Mouse (Mus musculus) embryonic stem cell, embryonic (primary cell): Measurements from ENCODE around the gene Arel1.

Source experiments
- CTCF ChIA-PET, 4 experiments: fragments of 300-600 bp in 2 of 4; fragments of 350-600 bp in 2 of 4; sonication (Branson Sonifier 250); formaldehyde crosslinking; loops; one replicate each; lab custom pipeline; 2022; ENCODE audit warnings: inconsistent platforms in 2 of 4; lab: Charles Lee
- POLR2A ChIA-PET, 4 experiments: fragments of 300-600 bp in 2 of 4; fragments of 350-600 bp in 2 of 4; sonication (Branson Sonifier 250); formaldehyde crosslinking; loops; one replicate each; lab custom pipeline; 2022; ENCODE audit warnings: antibody characterized with exemption in 4 of 4, inconsistent platforms in 1 of 4; lab: Charles Lee

Gene Arel1

DNA sequence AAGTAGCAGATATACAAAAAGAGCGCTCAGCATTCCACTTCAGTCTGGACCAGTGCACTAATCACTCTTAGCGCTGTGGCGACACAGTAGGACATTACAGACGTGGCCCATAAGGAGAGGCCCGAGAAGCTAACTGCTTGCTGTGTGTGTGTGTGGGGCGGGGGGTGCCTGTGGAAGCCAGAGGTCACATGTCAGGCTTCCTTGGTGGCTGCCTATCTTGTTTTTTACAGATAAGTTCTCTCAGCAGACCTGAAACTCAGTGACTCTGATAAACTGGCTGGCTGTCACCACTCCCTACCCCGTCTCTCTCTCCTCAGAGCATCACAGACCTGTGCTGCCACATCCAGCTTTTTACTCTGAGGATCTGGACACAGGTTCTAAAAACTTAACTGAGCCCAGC, 8.1 kb downstream of the Arel1 start:
- POLR2A ChIA-PET, result interaction anchor here in 2 of 4 experiments (1.3 to 2.0 kb wide), 5 partner anchors 8 to 21 kb away, joined by 3 to 5 read pairs (median 4); partner anchors contain the start of genes Arel1 (in 1 of the 2) and Fcf1 (in 1 of the 2)
- CTCF ChIA-PET, result interaction anchor here in 1 of 4 experiments (1.2 kb wide), 1 partner anchor 130 kb away, joined by 3 read pairs; no protein-coding TSS in a partner anchor

DNA sequence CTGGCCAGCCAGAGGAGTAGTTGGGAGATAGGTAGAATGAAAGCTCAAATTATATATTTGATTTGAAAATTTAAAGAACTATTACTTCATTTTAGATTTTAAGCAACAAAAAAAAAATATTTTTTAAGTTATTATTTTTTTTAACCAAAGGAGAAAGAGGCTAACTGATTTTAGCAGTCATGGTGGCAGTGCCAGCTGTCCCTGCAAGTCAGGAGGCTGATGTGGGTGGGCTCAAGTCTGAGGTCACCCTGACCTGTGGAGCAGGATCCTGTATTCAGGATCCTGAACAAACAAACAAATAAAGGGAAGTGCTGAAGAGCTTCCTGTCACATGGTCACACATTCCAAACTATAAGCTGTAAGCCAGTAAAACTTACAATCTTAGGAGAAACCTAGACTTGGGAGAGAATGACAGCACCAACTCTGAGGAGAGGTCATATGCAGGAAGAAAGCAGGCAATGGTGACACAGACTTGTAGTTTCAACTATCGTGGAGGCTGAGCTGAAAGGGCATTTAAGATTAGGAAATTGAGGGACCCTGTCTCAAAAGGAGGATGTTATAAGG, 11.8 kb downstream of the Arel1 start:
- ChIA-PET POLR2A (interaction anchor here in 2 of 4 experiments (0.8 to 2.4 kb wide), 3 partner anchors 9 to 231 kb away, joined by 3 to 6 read pairs (median 3); partner anchors contain the start of genes Arel1 (in 1 of the 2) and Fcf1 (in 1 of the 2)), CTCF (interaction anchor here in 2 of 4 experiments (0.5 to 1.3 kb wide), 5 partner anchors 12 to 112 kb away, joined by 3 to 5 read pairs (median 3); partner anchors contain the start of genes Arel1 (in 1 of the 2), Fcf1 (in 1 of the 2), Ltbp2 (in 1 of the 2) and Ylpm1 (in 1 of the 2))

DNA sequence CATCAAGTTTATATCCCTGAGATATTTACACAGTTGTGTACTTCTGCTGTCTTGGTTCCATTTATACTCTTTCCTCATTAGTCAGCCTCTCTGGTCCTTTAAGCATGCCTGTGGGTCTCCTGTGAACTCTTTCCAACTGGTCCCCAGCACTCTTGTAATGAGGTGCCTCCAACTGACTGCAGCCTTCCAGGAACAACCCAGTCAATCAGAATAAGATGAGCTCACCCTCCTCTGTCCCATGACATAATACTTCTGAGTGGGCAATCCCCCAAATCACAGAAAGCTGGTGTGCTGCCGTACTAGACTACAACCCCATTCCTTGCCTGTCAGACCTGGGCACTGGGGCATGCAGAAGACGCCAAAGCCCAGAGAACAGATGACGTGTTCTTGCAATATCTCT, 14.4 kb downstream of the Arel1 start:
- ChIA-PET CTCF (no interaction called here), POLR2A (interaction anchor here in 3 of 4 experiments (0.7 to 1.6 kb wide), 7 partner anchors 9 to 583 kb away, joined by 3 to 5 read pairs (median 3); partner anchors contain the start of genes Arel1 (in 2 of the 3) and Fcf1 (in 2 of the 3))

DNA sequence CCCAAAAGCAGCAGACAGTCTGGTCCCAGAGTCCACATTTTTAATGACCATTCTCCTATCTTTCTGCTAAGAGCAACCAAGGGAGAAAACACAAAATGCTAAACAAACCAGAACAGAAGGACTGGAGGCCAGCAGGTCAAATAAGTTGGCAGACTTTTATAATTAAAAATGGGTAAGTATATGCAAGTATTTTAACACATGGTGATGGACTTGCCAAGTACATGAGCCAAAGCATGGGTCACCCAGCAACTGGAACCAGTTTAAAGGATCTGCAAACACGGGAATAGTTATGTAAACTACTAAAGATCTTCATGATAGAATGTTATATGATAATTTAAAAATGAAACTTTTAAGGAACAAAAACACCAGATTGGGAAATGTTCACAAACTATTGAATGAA, 18.3 kb downstream of the Arel1 start:
- ChIA-PET CTCF (no interaction called here), POLR2A (interaction anchor here in 2 of 4 experiments (0.8 to 1.5 kb wide), 5 partner anchors 9 to 18 kb away, joined by 3 to 5 read pairs (median 4); partner anchors contain the start of genes Arel1 (in 2 of the 2) and Fcf1 (in 2 of the 2))

DNA sequence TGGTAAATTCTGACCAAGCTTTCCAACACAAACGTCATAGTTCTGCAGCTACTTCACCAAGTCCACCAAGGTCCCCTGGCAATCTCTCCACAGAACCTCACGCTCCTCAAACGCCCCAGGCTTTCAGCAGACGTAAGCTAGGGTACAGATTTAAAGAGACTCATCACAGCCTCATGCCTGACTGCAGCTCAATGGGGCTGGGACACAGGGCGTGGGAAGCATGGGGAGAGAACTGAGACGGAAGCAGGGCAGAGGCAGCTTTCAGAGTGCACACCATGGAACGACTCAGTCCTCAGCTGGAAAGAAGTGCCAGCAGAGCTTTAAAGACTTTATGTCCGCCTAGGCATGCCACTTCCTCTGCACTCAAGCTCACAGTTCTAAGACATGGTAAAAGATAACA, 19.2 kb downstream of the Arel1 start:
- ChIA-PET CTCF (no interaction called here), POLR2A (interaction anchor here in 3 of 4 experiments (0.6 to 1.5 kb wide), 6 partner anchors 9 to 178 kb away, joined by 3 to 5 read pairs (median 4); partner anchors contain the start of genes Arel1 (in 2 of the 3), Fcf1 (in 2 of the 3), Isca2 (in 1 of the 3) and Npc2 (in 1 of the 3))

DNA sequence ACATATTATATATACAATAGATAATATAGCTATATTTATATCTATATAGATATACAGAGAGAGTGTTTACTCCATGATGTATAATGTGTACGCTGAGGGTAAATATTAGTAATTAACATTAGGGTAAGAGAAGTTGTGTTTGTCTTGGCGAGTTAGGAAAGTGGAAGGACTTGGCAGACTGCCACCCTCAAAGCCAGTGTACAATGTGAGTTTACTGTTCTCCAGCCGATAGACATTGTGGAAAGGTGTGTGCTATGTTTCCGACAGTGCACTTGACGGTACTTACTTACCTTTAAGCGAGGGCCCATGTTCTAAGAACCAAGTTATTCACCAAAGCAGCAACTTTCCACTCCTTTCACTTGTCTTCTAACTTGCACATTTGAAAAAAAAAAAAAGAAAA, 19.9 kb downstream of the Arel1 start:
- POLR2A ChIA-PET, result interaction anchor here in 2 of 4 experiments (0.6 to 1.5 kb wide), 4 partner anchors 9 to 177 kb away, joined by 3 to 4 read pairs (median 4); partner anchors contain the start of genes Arel1 (in 1 of the 2), Fcf1 (in 1 of the 2), Isca2 (in 1 of the 2) and Npc2 (in 1 of the 2)

DNA sequence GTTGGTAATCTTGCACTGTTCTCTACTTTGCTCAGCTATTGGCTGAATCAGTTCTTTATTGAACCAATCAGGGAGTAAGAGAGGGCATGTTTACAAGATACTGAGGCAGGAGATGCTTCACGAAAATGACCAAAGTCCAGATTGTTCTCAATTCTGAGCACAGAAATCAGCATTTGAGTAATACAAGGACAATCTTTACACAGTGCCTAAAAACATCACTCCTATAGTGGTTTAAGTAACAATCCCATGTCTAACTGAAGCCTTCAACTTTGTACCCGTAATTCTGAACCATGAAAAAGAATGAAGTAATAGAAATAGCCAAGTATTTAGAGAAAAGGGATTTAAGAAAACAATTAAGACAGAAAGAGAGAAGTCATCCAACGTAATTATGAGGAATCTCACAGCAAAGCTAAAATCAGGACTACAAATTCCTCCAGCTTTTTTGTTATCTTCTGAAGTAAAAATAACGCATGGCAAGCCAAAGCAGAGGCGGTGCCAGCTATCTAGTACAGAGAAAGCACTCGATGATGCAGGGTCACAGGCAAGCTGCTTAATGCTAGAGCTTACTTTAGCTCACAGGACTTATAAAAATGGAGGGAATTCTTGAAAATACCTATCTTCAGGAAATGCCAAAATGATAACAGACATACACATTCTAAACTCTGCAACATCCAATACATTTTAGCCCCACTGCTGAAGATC, 22.0 kb downstream of the Arel1 start:
- POLR2A ChIA-PET, result interaction anchor here in 2 of 4 experiments (1.0 to 1.6 kb wide), 3 partner anchors 12 to 36 kb away, joined by 3 to 4 read pairs (median 4); partner anchors contain the start of genes Arel1 (in 1 of the 2) and Fcf1 (in 1 of the 2)
- CTCF ChIA-PET, result no interaction called here

More for the DNA sequence above, 19.9 kb downstream of the Arel1 start:
- CTCF ChIA-PET, result no interaction called here

DNA sequence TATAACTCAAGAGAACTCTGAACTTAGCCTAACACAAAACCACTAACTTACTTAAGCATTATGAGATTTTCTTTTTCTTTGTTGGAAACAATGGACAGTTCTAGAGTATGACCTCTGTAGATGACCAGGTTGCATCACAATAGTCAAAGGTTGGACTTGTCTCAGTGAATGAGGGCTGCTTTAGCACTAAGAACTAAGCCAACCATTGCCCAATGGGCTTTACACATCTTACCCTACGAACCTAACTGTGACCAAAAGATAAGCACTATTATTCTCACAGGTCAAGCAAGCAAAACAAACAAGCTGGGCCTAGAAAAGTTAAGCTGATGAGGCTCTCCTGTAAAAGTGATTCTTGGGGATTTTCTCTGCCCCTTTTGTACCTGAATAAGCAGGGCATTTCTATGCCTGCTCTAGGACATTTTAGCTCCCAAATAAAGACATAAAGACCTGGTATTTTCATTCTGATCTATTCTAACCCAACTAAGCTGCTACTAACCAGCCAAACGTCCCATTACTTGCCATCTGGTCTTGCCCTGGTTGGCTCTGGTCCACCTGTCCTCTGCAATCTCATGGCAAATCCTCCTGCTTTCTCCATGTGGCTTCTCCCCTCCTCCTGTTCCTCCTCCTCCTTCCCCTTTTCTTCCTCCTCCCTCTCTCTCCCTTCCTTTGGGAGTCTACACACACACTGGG, 22.7 kb downstream of the Arel1 start:
- ChIA-PET POLR2A (interaction anchor here in 1 of 4 experiments (1.0 to 1.4 kb wide), 2 partner anchors 8 to 37 kb away, joined by 3 read pairs; no protein-coding TSS in a partner anchor), CTCF (no interaction called here)

DNA sequence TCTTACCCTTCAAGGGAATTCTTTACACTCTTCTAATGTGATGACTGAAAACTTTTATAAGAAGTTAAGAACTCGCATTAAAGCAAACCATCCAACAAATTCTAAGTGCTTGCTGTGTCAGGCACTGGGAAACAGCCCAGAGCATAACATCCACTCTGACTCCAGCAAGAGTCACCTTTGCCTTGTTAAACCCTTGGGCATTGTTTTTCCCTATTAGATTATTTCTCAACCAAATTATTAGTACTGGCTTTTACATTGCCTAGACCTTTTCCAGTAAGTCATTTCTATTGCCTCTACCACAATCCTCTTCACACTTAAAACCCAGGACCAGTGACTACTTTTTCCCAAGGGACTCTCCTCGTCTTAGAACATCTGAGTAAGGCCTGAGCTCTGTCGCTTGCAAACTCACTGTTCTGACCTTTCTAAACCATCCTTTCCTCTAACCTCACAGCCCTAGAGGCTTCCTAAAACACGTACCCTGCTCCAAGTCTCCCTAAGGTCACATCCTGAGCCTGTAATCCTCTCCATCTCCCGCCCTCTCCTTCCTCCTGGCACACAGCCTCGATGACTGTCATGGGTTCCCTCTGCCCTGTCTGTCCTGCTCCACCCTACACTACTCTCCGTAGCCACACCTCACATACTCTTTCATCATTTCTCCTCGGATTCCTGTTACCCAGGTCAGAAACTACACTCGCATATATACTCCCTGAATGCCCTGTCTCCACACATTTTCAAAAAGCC, 25.7 kb downstream of the Arel1 start:
- ChIA-PET POLR2A (interaction anchor here in 1 of 4 experiments (0.6 kb wide), 1 partner anchor 511 kb away, joined by 3 read pairs; no protein-coding TSS in a partner anchor), CTCF (no interaction called here)

DNA sequence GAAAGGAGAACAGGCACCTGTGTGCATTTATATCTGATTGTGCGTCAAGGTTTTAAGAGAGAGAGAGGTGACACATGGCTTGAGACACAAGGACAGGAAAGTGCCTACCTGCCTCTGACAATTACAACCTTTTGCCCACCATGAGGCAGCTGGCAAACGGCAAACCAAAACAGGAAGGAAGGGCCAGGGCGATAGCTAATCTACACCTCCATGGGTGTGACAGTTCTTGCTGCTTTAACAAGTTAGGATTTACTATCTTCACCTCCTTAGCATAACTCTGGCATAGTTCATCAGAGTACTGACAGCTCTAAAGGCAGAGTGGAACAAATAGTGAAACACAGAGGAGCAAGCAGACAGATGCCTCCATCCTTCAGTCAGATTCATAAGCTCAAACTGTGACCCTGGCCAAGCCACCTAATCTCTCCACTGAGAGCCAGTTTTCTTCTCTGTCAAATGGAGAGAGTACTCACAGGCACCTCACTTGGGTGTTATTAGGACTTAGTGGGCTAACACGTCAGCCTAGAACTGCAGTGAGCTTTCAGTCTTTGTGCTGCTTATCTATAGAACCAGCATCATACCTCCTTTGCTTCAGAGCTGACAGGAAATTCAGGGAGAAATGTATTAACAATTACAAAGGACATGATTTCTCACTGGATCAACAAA, 26.4 kb downstream of the Arel1 start:
- CTCF ChIA-PET, result no interaction called here

DNA sequence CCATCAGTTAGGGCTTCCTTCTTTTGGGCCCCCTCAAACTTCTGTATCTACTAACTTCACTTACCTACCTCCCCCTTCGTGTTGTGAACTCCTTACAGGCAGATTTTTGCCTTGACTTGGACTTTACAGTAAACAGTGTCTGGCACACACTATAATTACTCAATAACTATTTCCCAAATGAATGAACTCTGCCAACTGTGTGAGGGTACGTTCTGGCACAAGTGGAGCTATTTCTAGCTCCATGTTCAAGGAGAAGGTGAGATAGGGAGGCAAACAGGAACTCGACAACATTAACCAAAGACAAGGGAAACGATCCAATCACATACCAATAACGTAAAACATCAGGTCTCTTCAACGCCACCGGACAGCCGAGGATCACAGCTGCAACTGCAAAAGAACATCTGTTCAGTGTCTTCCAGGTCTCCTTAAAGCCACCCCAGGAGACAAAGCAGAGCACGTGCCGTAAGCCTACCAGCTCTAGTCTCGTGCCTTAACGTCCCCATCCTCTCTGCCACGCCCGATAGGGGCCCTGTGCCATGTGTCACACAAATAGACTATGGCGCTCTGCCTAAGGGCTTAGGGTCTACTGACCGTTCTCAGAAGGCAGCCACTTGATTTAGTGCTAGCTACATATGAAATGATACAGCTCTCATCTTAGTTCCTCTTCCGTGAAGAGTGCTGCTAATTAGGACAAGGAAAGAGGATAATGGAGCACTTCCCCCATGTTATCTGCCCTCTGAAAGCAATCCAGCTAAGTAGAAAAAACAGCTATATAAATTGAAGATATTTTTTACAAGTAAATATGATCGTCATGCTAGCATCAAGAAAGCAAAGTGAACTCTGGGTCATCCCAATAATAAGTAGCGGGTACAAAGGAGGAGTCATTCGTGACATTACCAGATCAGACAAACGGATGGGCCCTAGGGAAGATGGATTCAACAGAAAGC, 27.4 kb downstream of the Arel1 start:
- ChIA-PET POLR2A (interaction anchor here in 2 of 4 experiments (0.6 to 1.8 kb wide), 8 partner anchors 12 to 351 kb away, joined by 3 to 5 read pairs (median 4); partner anchors contain the start of genes Arel1 (in 1 of the 2) and Fcf1 (in 1 of the 2)), CTCF (no interaction called here)

More for the DNA sequence above, 26.4 kb downstream of the Arel1 start:
- POLR2A ChIA-PET, result interaction anchor here in 1 of 4 experiments (0.6 to 1.6 kb wide), 2 partner anchors 11 to 512 kb away, joined by 3 to 5 read pairs; no protein-coding TSS in a partner anchor

DNA sequence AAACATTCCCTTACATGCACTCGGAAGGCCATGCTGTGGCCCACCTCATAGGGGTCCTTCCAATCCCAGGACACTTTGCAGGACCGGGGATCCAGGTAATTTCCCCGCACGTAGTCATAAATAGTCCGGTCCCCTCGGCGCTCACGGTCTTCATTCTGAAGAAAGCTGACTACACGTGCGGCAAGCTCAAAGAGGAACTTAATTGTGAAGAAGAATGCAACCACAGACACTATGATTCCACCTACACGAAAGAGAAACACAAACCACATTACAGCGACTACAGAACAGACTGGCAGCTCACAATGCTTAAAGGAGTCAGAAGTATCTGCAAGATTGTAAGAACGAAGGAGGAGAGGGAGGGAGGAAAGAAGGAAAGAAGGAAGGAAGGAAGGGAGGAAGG, 29.0 kb downstream of the Arel1 start:
- ChIA-PET POLR2A (interaction anchor here in 2 of 4 experiments (1.0 to 1.8 kb wide), 3 partner anchors 11 to 20 kb away, joined by 3 to 4 read pairs (median 4); no protein-coding TSS in a partner anchor), CTCF (no interaction called here)

DNA sequence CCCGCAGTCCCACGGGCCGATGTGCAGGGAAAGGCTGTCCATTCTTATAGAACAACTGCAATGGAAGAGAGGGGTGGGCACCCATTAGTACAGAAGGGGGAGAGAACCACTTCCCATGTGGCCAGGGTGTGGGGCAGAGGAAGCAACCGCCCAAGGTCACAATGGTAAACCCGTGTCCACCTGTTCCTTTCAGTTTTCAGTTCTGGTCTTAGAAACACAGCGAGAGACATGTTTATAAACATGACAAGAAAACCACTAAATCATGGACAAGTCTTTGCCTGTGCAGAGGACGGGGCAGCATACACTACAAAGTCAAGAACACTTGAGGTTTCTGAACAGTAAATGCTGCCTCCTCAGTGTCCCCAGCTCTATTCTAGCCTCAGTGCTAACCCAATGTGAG, 30.4 kb downstream of the Arel1 start:
- ChIA-PET CTCF (no interaction called here), POLR2A (no interaction called here)

DNA sequence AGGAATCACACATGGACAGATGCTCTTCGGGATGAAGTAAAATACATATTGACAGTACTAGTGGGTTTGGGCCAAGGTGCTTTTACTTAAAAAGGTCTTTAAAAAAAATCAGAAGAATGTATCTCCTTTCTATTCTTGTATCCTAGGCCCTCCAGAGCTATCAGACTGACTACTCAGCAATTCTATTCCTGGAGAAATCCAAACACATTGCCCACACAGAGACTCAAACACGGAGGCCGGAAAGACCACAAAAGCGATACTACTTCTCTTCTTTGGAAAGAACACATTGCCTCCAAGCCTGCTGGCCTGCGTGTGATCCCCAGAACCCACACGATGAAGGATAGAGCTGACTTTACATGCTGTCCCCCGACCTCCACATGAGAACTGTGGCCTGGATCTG, 31.6 kb downstream of the Arel1 start:
- ChIA-PET POLR2A (no interaction called here), CTCF (no interaction called here)

DNA sequence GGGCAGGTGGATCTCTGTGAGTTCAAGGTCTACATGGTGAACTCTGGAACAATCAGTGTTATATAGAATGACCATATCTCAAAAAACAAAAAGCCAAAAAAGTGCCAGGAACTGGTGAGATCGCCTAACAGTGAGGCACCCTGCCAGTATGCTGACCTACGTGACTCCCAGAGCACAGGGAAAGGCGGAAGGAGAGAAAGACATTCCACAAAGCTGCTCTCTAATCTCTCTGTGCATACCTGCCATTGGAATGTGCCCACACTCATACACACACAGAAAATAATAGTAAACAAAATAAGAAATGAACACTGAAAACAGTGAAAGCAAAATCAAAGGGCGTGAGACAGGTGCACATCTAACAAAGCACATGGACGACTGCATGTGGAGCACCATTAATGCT, 35.4 kb downstream of the Arel1 start:
- CTCF ChIA-PET, result interaction anchor here in 1 of 4 experiments (0.5 kb wide), 1 partner anchor 1315 kb away, joined by 3 read pairs; no protein-coding TSS in a partner anchor
- POLR2A ChIA-PET, result no interaction called here

DNA sequence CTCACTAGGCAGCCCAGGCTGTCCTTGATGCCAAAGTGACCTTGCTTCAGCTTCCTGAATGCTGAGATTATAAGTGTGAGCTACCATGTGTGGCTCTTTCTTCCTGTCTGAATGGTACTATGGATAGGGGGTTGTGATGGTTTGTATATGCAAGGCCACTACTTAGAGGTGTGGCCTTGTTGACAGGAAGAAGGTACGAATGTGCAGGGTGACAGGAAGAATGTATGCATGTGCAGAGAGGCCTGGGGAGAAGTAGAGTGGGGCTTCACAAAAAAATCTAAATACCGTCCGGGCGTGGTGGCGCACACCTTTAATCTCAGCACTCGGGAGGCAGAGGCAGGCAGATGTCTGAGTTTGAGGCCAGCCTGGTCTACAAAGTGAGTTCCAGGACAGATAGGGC, 38.5 kb downstream of the Arel1 start:
- ChIA-PET CTCF (interaction anchor here in 1 of 4 experiments (1.6 kb wide), 1 partner anchor 55 kb away, joined by 5 read pairs; the partner anchor contains the start of gene Ltbp2), POLR2A (interaction anchor here in 2 of 4 experiments (1.1 to 1.4 kb wide), 3 partner anchors 10 to 159 kb away, joined by 3 to 4 read pairs (median 3); partner anchors contain the start of genes Isca2 (in 1 of the 2) and Npc2 (in 1 of the 2))
